Mouse (Mus musculus) midbrain, embryonic 12.5 days (tissue): ENCODE data around the gene Dnajb2. TPM values are rescaled to one million over a fixed set of nuclear protein-coding genes. Genes with fewer than 3 reads are reported as not detected.

Experiments
- ATAC-seq: fragments of 200-750 bp; cut with Nextera tagmentation; 2 replicates; pipeline ENCODE4 v1.8.0; 2017; ENCODE audit warnings: low read depth, moderate TSS enrichment, moderate library complexity; ENCODE audit not compliant: low FRiP score
- H3K27ac ChIP-seq: fragments of 300-500 bp; sonication (generic); replicated peaks from 2 replicates; pipeline ENCODE4 v1.5.1; 2016; ENCODE audit warnings: mild to moderate bottlenecking
- H3K27me3 ChIP-seq: fragments of 300-500 bp; sonication (generic); 2 replicates; pipeline ENCODE4 v1.6.1; 2016; ENCODE audit warnings: mild to moderate bottlenecking
- H3K36me3 ChIP-seq: fragments of 300-500 bp; sonication (generic); 2 replicates; pipeline ENCODE4 v1.6.1; 2016
- H3K4me1 ChIP-seq: fragments of 300-500 bp; sonication (generic); 2 replicates; pipeline ENCODE4 v1.6.1; 2016
- H3K4me2 ChIP-seq: fragments of 300-500 bp; sonication (generic); replicated peaks from 2 replicates; pipeline ENCODE4 v1.6.1; 2016; ENCODE audit warnings: mild to moderate bottlenecking, moderate library complexity
- H3K4me3 ChIP-seq: fragments of 300-500 bp; sonication (generic); 2 replicates; pipeline ENCODE4 v1.5.1; 2016; ENCODE audit warnings: mild to moderate bottlenecking
- H3K9ac ChIP-seq: fragments of 300-500 bp; sonication (generic); replicated peaks from 2 replicates; pipeline ENCODE4 v1.6.1; 2016; ENCODE audit warnings: mild to moderate bottlenecking, moderate library complexity
- H3K9me3 ChIP-seq: fragments of 300-500 bp; sonication (generic); 2 replicates; pipeline ENCODE4 v1.6.1; 2016; ENCODE audit warnings: mild to moderate bottlenecking
- WGBS: fragments of 180-500 bp; shearing (Covaris S2); methylation state at CpG from one replicate; pipeline ENCODE4 v1.1.7; 2016; 5-methylcytosine and 5-hydroxymethylcytosine counted together
- polyA plus RNA-seq: library from polyadenylated mRNA; unstranded; fragments of >200 nt; fragmentation: Nextera tagmentation; extraction: Ambion mirVana; gene quantifications from 2 replicates; pipeline ENCODE4 v1.2.1, GENCODE M21; 2016

Dnajb2 gene
- polyA plus RNA-seq, 1 experiment from 2014 or later = 45.6 TPM

- ATAC-seq = no peak
- no peak overlapping the region for H3K9ac ChIP-seq
- no peak overlapping the region for H3K4me3 ChIP-seq
- no peaks in the 10 kb centered on the region for H3K9me3 ChIP-seq
- H3K27ac ChIP-seq = no peak overlapping the region
- no peaks in the 10 kb centered on the region for H3K27me3 ChIP-seq
- WGBS = 92% methylated on average over 14 of the region's 14 CpGs
- H3K4me2 ChIP-seq = no peak overlapping the region
- H3K36me3 ChIP-seq = peaks cover 21% of the 10 kb centered on the region
- H3K4me1 ChIP-seq = no peaks in the 10 kb centered on the region
Observed at GRCm38 (mm10) chr1:75243411-75243810, 7.2 kb downstream of the Dnajb2 start.

GRCm38 (mm10) chr1:75244175-75244826, 8.1 kb downstream of the Dnajb2 start:
- WGBS = 81% methylated on average over 12 of the region's 12 CpGs
- Histone ChIP-seq H3K36me3 (peaks cover 21% of the 10 kb centered on the region), H3K4me1 (no peaks in the 10 kb centered on the region), H3K4me2 (no peak overlapping the region), H3K27me3 (no peaks in the 10 kb centered on the region), H3K9me3 (no peaks in the 10 kb centered on the region), H3K9ac (no peak overlapping the region; the same call in 1 of the 2 replicates), H3K4me3 (no peak overlapping the region), H3K27ac (no peak overlapping the region)
- ATAC-seq = peak; percentile 31; the same call in 1 of the 2 replicates

GRCm38 (mm10) chr1:75244836-75245235, 8.6 kb downstream of the Dnajb2 start:
- Histone ChIP-seq H3K9me3 (no peaks in the 10 kb centered on the region), H3K4me3 (no peak overlapping the region), H3K9ac (no peak overlapping the region; the same call in 1 of the 2 replicates), H3K27ac (no peak overlapping the region), H3K4me2 (no peak overlapping the region), H3K27me3 (no peaks in the 10 kb centered on the region), H3K4me1 (no peaks in the 10 kb centered on the region), H3K36me3 (peaks cover 17% of the 10 kb centered on the region)
- ATAC-seq = peak; percentile 69
- WGBS = 12% methylated on average over 4 of the region's 4 CpGs

GRCm38 (mm10) chr1:75247071-75247930, 11.1 kb downstream of the Dnajb2 start:
- Histone ChIP-seq H3K4me2 (no peak overlapping the region), H3K36me3 (peaks cover 10% of the 10 kb centered on the region), H3K9me3 (no peaks in the 10 kb centered on the region), H3K4me3 (no peak overlapping the region), H3K4me1 (peaks cover 8% of the 10 kb centered on the region), H3K9ac (no peak overlapping the region), H3K27ac (no peak overlapping the region), H3K27me3 (no peaks in the 10 kb centered on the region)
- no peak for ATAC-seq
- 83% methylated on average over 16 of the region's 16 CpGs for WGBS

GRCm38 (mm10) chr1:75248041-75248772, 12.0 kb downstream of the Dnajb2 start:
- no peak overlapping the region for H3K27ac ChIP-seq
- 64% methylated on average over 9 of the region's 9 CpGs for WGBS
- no peak overlapping the region for H3K9ac ChIP-seq
- H3K4me1 ChIP-seq = peaks cover 8% of the 10 kb centered on the region
- H3K4me3 ChIP-seq = no peak overlapping the region
- peaks cover 6% of the 10 kb centered on the region for H3K36me3 ChIP-seq
- H3K9me3 ChIP-seq = no peaks in the 10 kb centered on the region
- ATAC-seq = no peak
- H3K4me2 ChIP-seq = no peak overlapping the region
- peaks cover 6% of the 10 kb centered on the region for H3K27me3 ChIP-seq

- ATAC-seq = no peak
- no peak overlapping the region for H3K27ac ChIP-seq
- H3K4me3 ChIP-seq = no peak overlapping the region
- 63% methylated on average over 3 of the region's 3 CpGs for WGBS
- peaks cover 12% of the 10 kb centered on the region for H3K4me1 ChIP-seq
- H3K27me3 ChIP-seq = peaks cover 9% of the 10 kb centered on the region
- no peaks in the 10 kb centered on the region for H3K36me3 ChIP-seq
- H3K9me3 ChIP-seq = no peaks in the 10 kb centered on the region
- H3K9ac ChIP-seq = no peak overlapping the region
- H3K4me2 ChIP-seq = no peak overlapping the region
Observed at GRCm38 (mm10) chr1:75250498-75250897, 14.3 kb downstream of the Dnajb2 start.

- Histone ChIP-seq H3K4me1 (peaks cover 12% of the 10 kb centered on the region), H3K36me3 (no peaks in the 10 kb centered on the region), H3K9me3 (no peaks in the 10 kb centered on the region), H3K4me2 (peak overlapping the region; percentile 45), H3K4me3 (peak overlapping the region; percentile 15; the same call in 1 of the 2 replicates), H3K9ac (no peak overlapping the region), H3K27me3 (peaks cover 9% of the 10 kb centered on the region), H3K27ac (no peak overlapping the region)
- WGBS = 4% methylated on average over 21 of the region's 22 CpGs
- peak; percentile 48; the same call in 1 of the 2 replicates for ATAC-seq
Observed at GRCm38 (mm10) chr1:75251112-75251970, 15.1 kb downstream of the Dnajb2 start.

- Histone ChIP-seq H3K4me1 (peaks cover 12% of the 10 kb centered on the region), H3K9me3 (no peaks in the 10 kb centered on the region), H3K4me3 (no peak overlapping the region), H3K27ac (no peak overlapping the region), H3K36me3 (no peaks in the 10 kb centered on the region), H3K9ac (no peak overlapping the region), H3K4me2 (no peak overlapping the region), H3K27me3 (peaks cover 12% of the 10 kb centered on the region)
- no peak for ATAC-seq
- WGBS = 70% methylated on average over 13 of the region's 13 CpGs
Observed at GRCm38 (mm10) chr1:75252308-75252707, 16.1 kb downstream of the Dnajb2 start.

- no peak for ATAC-seq
- 77% methylated on average over 16 of the region's 16 CpGs for WGBS
Observed at GRCm38 (mm10) chr1:75253029-75253428, 16.8 kb downstream of the Dnajb2 start.

GRCm38 (mm10) chr1:75253849-75254624, 17.8 kb downstream of the Dnajb2 start:
- peaks cover 16% of the 10 kb centered on the region for H3K27me3 ChIP-seq
- H3K4me3 ChIP-seq = no peak overlapping the region
- 0 out of 2 replicates have a peak, but pooled peaks cover 5% of the 10 kb centered on the region for H3K36me3 ChIP-seq
- no peak overlapping the region for H3K4me2 ChIP-seq
- peaks cover 12% of the 10 kb centered on the region for H3K4me1 ChIP-seq
- no peaks in the 10 kb centered on the region for H3K9me3 ChIP-seq
- WGBS = 67% methylated on average over 16 of the region's 16 CpGs
- ATAC-seq = no peak
- no peak overlapping the region for H3K27ac ChIP-seq
- H3K9ac ChIP-seq = no peak overlapping the region

More at GRCm38 (mm10) chr1:75253029-75253428, 16.8 kb downstream of the Dnajb2 start:
- no peak overlapping the region for H3K4me3 ChIP-seq
- H3K9me3 ChIP-seq = no peaks in the 10 kb centered on the region
- H3K9ac ChIP-seq = no peak overlapping the region
- peaks cover 12% of the 10 kb centered on the region for H3K4me1 ChIP-seq
- 0 out of 2 replicates have a peak, but pooled peaks cover 5% of the 10 kb centered on the region for H3K36me3 ChIP-seq
- no peak overlapping the region for H3K4me2 ChIP-seq
- peaks cover 13% of the 10 kb centered on the region for H3K27me3 ChIP-seq
- H3K27ac ChIP-seq = no peak overlapping the region
